Mouse (Mus musculus) cerebellum, postnatal 4 days (tissue): Measurements from ENCODE around the gene Lefty2.
A peak's percentile ranks its signal among the peaks of the same experiment; 100 is the strongest.
"Not testable (repeated sequence)": the region's sequence is repeated elsewhere in the genome, so short reads cannot be mapped to it uniquely, and the experiment has no call there.

ENCODE experiments used
- DNase-seq, 2 experiments: peaks; one replicate each; pipeline ENCODE4 v3.0.0; 2022; ENCODE audit warnings: low spot score in 2 of 2, mixed read lengths in 1 of 2

Gene Lefty2

DNA sequence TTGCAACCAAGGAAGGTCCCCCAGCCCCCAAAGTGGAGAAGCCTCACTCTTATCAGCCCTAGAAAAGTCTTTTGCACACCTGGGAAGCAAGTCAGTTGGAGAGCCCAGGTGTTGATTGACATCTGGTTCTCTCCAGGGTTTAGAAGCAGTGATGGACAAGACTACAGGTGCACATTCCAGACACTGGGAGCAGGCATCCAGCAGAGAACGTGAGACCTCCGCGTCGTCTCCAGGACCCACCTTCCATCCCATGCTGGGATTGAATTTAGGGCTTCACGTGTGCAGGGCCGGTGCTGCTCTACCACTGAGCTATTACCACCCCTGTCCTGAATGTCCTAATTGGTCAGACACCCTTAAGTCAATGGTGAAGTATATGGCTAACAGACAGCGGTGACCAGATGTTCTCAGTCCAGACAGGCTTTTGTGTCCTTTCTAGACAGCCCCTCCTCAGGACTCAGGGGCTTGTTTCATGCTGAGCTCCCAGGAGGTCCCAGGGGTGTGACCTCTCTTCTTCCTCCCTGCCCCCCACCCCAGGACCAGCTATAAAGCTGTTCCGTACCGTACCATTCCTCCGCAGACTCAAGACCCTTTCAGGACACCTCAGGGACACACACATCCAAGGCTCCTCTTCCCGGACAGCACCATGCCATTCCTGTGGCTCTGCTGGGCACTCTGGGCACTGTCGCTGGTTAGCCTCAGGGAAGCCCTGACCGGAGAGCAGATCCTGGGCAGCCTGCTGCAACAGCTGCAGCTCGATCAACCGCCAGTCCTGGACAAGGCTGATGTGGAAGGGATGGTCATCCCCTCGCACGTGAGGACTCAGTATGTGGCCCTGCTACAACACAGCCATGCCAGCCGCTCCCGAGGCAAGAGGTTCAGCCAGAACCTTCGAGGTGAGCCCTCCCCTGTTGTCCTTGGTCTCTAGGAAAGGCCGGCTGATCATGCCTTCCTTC lies 41.8 kb downstream of the Lefty2 start, which contains the start of gene Lefty1:
Gene Lefty1 (plus strand): TSS at position 556 of the 953 bp plus-strand sequence.
- DNase-seq: no peak

GRCm38 (mm10) chr1:180936610-180937398 lies 43.9 kb downstream of the Lefty2 start:
- not testable (repeated sequence) for DNase-seq

GRCm38 (mm10) chr1:180937631-180938030 lies 44.7 kb downstream of the Lefty2 start:
- not testable (repeated sequence) for DNase-seq

DNA sequence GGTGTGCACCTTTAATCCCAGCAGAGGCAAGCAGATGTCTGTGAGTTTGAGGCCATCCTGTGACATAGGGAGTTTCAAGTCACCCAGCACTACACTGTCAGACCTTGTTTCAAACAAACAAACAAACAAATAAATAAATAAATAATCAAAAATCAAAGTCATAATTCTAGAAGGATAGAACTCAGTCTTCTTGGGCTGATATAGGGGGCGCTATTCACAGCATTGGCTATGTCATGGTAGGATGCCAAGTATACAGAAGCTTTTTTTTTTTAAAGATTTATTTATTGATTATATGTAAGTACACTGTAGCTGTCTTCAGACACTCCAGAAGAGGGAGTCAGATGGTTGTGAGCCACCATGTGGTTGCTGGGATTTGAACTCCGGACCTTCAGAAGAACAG lies 45.9 kb downstream of the Lefty2 start:
- DNase-seq: not testable (repeated sequence)

DNA sequence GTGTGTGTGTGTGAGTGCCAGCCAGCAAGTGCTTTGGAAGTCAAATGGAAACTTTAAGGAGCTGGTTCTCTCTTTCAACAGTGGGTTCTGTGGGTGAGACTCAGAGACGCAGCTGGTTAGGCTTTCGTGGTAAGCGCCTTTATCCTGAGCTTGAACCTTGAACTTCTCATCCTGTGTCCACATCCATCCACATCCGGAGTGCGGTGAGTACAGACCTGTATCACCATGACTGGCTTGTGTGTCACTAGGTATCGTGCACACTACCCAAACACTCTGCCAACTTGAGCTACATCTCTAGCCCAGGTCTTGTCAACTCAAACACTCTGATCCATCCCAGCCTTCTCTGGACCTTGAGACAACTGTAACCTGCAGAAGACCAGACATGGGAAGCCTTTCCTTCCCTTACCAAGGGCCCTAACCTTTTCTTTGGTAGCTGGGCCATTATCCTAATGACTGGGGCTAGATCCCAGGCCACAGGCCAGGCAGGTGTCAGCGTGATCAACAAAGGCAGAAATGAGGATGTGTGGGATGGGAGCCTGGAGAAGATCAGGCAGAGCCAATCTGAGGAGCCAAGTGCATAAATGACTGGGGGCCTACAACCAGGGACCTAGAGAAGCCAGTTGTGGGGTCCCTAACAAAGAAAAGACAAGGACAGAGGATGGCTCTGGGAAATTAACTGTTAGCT lies 48.0 kb downstream of the Lefty2 start:
- no peak for DNase-seq

DNA sequence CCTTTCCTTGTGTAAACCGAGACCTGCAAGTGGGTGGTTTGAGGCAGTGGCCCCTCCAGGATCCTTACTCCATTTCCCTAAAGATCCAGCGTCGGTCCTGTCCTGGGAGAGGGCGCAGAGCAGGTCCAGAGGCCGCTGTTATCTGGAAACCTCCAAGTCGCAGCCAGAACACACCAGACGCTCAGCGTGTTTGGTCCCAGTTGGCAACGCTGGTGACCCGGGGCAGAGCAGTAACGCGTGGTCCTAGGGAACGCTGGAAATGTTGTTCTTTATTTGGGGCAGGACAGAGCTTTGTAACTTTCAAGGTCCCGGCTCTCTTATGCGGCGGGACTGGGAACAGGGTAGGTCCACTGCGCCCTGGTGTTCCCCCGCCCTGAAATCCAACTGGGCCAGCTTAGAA lies 48.8 kb downstream of the Lefty2 start:
- DNase-seq: no peak

GRCm38 (mm10) chr1:180942166-180943031 lies 49.5 kb downstream of the Lefty2 start, which contains the start of gene Tmem63a:
TSS of gene Tmem63a (plus strand) at chr1:180942344.
- peak in 1 of 2 experiments; percentile 29 for DNase-seq

DNA sequence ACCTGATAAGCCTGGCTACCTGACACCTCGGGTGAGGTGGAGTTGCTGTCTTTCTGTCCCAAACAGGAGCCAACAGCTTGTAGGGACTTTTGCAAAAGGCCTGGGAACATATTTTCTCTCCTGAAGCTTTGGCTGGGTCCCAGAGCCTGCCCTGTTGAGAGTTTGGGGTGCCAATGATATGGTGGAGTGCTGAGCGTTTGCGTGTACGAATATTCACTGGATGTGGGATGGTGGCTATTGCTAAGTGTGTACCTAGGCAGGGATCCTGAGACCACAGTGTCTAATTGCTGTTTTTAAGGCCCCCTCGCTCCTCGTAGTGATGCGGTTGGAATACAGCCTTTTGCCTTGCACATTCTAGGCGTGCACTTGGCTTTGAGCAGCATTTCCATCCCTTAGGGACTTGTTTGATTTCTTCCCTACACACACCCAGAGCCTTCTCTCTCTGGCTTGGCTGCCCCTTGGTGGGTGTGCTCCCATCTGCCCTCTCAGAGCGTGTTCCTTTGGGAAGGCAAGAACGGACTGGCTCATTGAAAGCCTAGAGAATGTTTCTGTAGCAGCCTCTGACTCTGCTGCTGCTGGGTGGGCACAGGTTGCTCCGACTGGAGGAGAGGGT lies 50.2 kb downstream of the Lefty2 start:
- DNase-seq: no peak

- no peak for DNase-seq
These were observed 51.0 kb downstream of the Lefty2 start for GRCm38 (mm10) chr1:180943896-180944295.

- no peak for DNase-seq
These were observed 51.6 kb downstream of the Lefty2 start for GRCm38 (mm10) chr1:180944553-180944952.

DNA sequence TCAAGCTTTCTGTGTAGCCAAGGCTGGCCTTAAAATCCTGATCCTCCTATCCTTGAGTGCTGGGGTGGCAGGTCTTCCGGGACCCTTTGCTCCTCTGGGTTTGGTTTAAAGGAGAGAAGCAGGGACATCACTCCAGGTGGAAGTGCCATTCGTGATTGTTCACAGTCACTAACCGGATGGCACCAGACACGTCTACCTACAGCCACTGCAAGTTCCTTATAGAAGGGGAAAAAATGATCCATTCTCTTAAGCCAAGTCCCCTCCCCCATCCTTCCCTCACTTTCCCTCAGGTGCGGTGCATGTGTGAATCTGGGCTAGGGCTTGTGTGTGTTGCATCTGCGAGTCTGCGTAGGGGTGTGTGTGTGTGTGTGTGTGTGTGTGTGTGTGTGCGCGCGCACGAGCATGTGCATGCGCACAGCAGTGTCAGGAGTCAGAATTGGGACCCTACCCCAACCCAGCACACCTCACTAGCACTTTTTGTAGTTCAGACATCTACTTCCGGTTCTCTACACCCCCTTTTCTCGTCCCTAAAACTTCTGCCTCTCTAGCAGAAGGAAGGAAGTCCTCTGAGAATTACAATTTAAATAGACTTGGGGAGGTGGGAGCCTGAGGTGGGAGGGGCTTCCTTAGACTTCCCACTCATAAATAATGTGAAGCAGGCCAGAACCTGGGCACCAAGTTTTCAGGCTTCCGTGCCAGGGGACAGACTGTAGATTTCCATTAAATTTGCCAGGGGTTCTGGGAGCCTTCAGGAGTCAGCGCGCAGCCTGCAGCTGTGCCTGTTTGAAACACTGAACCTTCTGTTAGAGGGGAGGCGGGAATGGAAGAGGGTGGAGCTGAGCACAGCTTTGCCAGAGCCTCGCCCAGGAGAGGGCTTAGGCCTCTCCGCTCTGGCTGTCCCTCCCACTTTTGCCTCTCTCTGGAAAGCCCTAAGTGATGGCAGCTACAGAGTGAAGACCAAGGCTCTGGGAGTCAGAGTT lies 52.4 kb downstream of the Lefty2 start:
- DNase-seq: no peak

GRCm38 (mm10) chr1:180946448-180946847 lies 53.5 kb downstream of the Lefty2 start:
- no peak for DNase-seq
